Mouse (Mus musculus) heart, embryonic 14.5 days (tissue): ENCODE measurements at regions not wholly inside any gene's neighbourhood (a gene's known extent, or its start where the extent isn't known, plus 50 kb on each side); places are given as distances from the start of the nearest gene placed in this dataset.
"Not testable (repeated sequence)": the region's sequence is repeated elsewhere in the genome, so short reads cannot be mapped to it uniquely, and the experiment has no call there.

Source experiments
- ATAC-seq: fragments of 200-750 bp; cut with Nextera tagmentation; 2 replicates; pipeline ENCODE4 v1.8.0; 2017; ENCODE audit warnings: low read depth, moderate TSS enrichment; ENCODE audit not compliant: insufficient number of reproducible peaks, insufficient read depth, low FRiP score
- H3K27ac ChIP-seq, 2 experiments: fragments of 200-500 bp in 1 of 2; fragments of 300-500 bp in 1 of 2; sonication (generic) in 1 of 2; replicated peaks in 1 of 2; 2 replicates each; pipeline ENCODE4 v1.5.1; 2012 to 2014; ENCODE audit warnings: low read depth in 2 of 2, low read length in 2 of 2, control low read depth in 1 of 2, mild to moderate bottlenecking in 1 of 2, mixed read lengths in 1 of 2; ENCODE audit not compliant: control insufficient read depth in 1 of 2, insufficient read depth in 1 of 2
- H3K27me3 ChIP-seq: fragments of 300-500 bp; sonication (generic); 2 replicates; pipeline ENCODE4 v1.6.1; 2014; ENCODE audit warnings: mild to moderate bottlenecking, low read length, control low read depth; ENCODE audit not compliant: control insufficient read depth, insufficient read depth
- H3K36me3 ChIP-seq: fragments of 300-500 bp; sonication (generic); 2 replicates; pipeline ENCODE4 v1.6.1; 2014; ENCODE audit warnings: mild to moderate bottlenecking, control low read depth, low read length, mixed read lengths; ENCODE audit not compliant: control insufficient read depth, insufficient read depth
- H3K4me1 ChIP-seq, 2 experiments: fragments of 200-500 bp in 1 of 2; fragments of 300-500 bp in 1 of 2; sonication (generic) in 1 of 2; 2 replicates each; pipeline ENCODE4 v1.6.1; 2012 to 2014; ENCODE audit warnings: low read length in 2 of 2, control low read depth in 1 of 2, mixed read lengths in 1 of 2; ENCODE audit not compliant: control insufficient read depth in 2 of 2, insufficient read depth in 2 of 2
- H3K4me2 ChIP-seq: fragments of 300-500 bp; sonication (generic); 2 replicates; pipeline ENCODE4 v1.6.1; 2014; ENCODE audit warnings: mild to moderate bottlenecking, low read length
- H3K4me3 ChIP-seq, 2 experiments: fragments of 200-500 bp in 1 of 2; fragments of 300-500 bp in 1 of 2; sonication (generic) in 1 of 2; 2 replicates each; pipeline ENCODE4 v1.5.1; 2012 to 2014; ENCODE audit warnings: low read length in 2 of 2, mild to moderate bottlenecking in 2 of 2, control low read depth in 1 of 2, low read depth in 1 of 2, moderate library complexity in 1 of 2; ENCODE audit not compliant: control insufficient read depth in 1 of 2, insufficient read depth in 1 of 2
- H3K9ac ChIP-seq: fragments of 300-500 bp; sonication (generic); 2 replicates; pipeline ENCODE4 v1.6.1; 2014; ENCODE audit warnings: mild to moderate bottlenecking, low read length
- H3K9me3 ChIP-seq: fragments of 300-500 bp; sonication (generic); 2 replicates; pipeline ENCODE4 v1.6.1; 2016; ENCODE audit warnings: low read length, control low read depth; ENCODE audit not compliant: control insufficient read depth
- WGBS: fragments of 180-500 bp; shearing (Covaris S2); extraction: QIAGEN DNeasy Blood & Tissue Kit; methylation state at CpG from one replicate; pipeline ENCODE4 v1.1.7; 2014; 5-methylcytosine and 5-hydroxymethylcytosine counted together

- not testable (repeated sequence) for H3K9me3 ChIP-seq, H3K9ac ChIP-seq, H3K4me1 ChIP-seq, ATAC-seq, H3K4me2 ChIP-seq, H3K36me3 ChIP-seq, H3K4me3 ChIP-seq, H3K27me3 ChIP-seq, H3K27ac ChIP-seq
- 22% methylated on average over 3 of the region's 4 CpGs for WGBS
Observed at GRCm38 (mm10) chr12:21680026-21680425, 262.6 kb upstream of the Ywhaq start.

- H3K9ac ChIP-seq, H3K27me3 ChIP-seq, H3K36me3 ChIP-seq, H3K4me1 ChIP-seq, H3K4me2 ChIP-seq, H3K4me3 ChIP-seq, ATAC-seq, H3K27ac ChIP-seq: not testable (repeated sequence)
- 78% methylated on average over 8 of the region's 8 CpGs for WGBS
- H3K9me3 ChIP-seq: peaks cover 26% of the 10 kb centered on the region
Observed at GRCm38 (mm10) chr12:21649381-21649780, 231.9 kb upstream of the Ywhaq start.

DNA sequence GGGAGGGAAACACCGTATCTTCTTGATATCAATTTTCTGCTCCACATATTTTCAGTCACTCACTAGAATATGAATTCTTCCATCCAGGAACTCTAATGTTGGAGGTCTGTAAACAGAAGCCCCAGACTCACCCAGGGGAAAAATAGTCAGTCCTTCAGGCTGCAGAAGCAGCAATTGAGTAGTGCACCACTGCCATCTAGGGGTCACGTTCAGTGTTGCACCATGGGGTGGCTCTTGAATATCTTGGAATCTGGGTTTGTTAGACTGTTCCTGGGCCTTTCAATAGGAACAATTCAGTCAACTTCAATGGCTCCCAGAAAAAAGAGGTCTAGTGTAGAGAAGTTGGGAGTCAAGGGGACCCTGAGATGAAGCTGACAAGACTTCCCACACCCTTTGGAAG, 196.3 kb upstream of the Ywhaq start:
- H3K27ac ChIP-seq, H3K9ac ChIP-seq, H3K4me3 ChIP-seq, ATAC-seq, H3K36me3 ChIP-seq, H3K9me3 ChIP-seq, H3K4me1 ChIP-seq, H3K4me2 ChIP-seq, H3K27me3 ChIP-seq: not testable (repeated sequence)
- 12% methylated on average over 2 of the region's 2 CpGs for WGBS

DNA sequence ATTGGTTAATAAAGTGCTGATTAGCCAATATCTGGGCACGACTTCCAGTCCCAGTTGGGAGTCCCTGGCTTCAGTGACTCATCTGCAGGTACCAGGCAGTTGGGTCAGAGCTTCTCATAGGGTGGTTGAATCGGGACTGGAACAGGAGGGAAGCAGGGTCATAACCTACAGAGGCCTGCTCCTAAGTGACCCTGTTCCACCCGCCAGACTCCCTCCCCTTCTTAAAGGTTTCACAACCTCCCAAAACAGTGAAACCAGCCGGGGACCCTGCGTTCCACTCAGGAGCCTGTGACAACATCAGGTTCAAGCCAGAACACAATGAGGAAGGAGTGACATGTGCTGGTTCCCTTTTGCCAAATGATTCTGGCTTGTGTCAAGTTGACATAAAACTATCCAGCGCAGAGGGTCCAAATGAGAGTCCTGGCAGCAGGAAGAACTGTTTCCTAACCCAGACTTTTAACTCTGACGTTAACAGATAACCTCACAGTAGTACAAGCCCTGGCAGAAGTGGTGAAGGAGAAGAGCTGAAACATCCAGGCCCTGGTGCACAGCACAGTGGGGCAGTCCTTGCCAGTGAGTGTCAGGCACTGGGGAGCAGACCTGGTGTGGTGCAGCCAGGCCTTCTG, 151.1 kb upstream of the Ywhaq start:
- no peak overlapping the region for H3K27ac ChIP-seq
- no peak for ATAC-seq
- no peak overlapping the region for H3K4me3 ChIP-seq
- no peak overlapping the region for H3K4me2 ChIP-seq
- no peaks in the 10 kb centered on the region for H3K27me3 ChIP-seq
- no peaks in the 10 kb centered on the region for H3K9me3 ChIP-seq
- no peaks in the 10 kb centered on the region for H3K4me1 ChIP-seq
- no peaks in the 10 kb centered on the region for H3K36me3 ChIP-seq
- H3K9ac ChIP-seq: no peak overlapping the region
- WGBS: 50% methylated on average over 7 of the region's 7 CpGs

- ATAC-seq, H3K36me3 ChIP-seq: not testable (repeated sequence)
Observed at GRCm38 (mm10) chr12:21543962-21544361, 126.5 kb upstream of the Ywhaq start.

DNA sequence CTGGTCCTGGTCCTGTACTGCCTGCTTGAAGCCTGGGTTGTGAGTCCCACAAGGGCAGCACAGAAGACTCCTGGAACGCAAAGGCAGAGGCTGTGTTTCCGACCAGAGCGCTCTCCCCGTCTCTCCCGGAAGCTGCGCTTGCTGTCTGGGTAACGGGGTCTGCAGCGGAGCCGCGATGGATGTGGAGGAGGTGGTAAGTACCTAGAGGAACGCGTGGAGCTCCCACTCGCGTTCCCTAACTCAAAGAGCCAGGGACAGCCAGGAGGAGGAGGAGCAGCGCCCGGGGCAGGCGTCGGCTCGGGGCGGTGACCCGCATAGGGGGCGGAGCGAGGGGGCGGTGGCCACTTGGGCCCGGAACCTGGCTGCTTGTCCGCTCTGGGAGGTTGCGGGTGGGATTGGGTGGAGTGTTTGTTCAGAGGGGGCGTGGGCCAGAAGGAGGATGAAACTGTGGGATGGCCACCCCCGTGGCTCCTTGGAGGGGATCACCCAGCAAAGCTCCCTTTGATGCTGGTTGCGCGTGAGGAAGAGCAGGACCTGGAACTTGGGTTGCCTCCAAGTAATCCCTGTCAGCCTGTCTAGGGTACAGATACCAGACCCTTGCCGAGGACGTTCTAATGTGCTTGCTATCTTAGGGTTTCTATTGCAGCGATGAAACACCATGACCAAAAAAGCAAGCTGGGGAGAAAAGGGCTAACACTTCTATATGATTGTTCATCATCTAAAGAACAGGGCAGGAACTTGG, 125.9 kb upstream of the Ywhaq start:
- Histone ChIP-seq H3K27ac (peak overlapping the region in 1 of 2 experiments; percentile 44; a peak in 3 of 4 replicates), H3K4me3 (peak overlapping the region; percentile 63 to 81), H3K9ac (peak overlapping the region; percentile 69), H3K4me2 (peak overlapping the region; percentile 68)
- peak; percentile 82 for ATAC-seq
- H3K36me3 ChIP-seq, H3K9me3 ChIP-seq, H3K27me3 ChIP-seq, H3K4me1 ChIP-seq: not testable (repeated sequence)
- WGBS: 1% methylated on average over 33 of the region's 34 CpGs

More at GRCm38 (mm10) chr12:21543962-21544361, 126.5 kb upstream of the Ywhaq start:
- H3K9me3 ChIP-seq, H3K4me2 ChIP-seq, H3K4me3 ChIP-seq, H3K27me3 ChIP-seq, H3K9ac ChIP-seq, H3K4me1 ChIP-seq, H3K27ac ChIP-seq: not testable (repeated sequence)
- WGBS: 35% methylated on average over 2 of the region's 2 CpGs

- 0 out of 2 replicates have a peak, but pooled peaks have one; percentile 20 for ATAC-seq
- Histone ChIP-seq H3K36me3 (no peaks in the 10 kb centered on the region), H3K27me3 (no peaks in the 10 kb centered on the region), H3K27ac (no peak overlapping the region), H3K9ac (no peak overlapping the region), H3K4me3 (no peak overlapping the region), H3K4me1 (peaks cover 3 to 4% of the 10 kb centered on the region in 2 experiments; a peak in 2 of 4 replicates), H3K9me3 (no peaks in the 10 kb centered on the region), H3K4me2 (no peak overlapping the region)
- WGBS: 52% methylated on average over 3 of the region's 3 CpGs
Observed at GRCm38 (mm10) chr12:21531766-21532165, 114.3 kb upstream of the Ywhaq start.
